Mouse (Mus musculus) ES-Bruce4 (cell line): Measurements from ENCODE around the gene H2afx.

ENCODE experiments used
- CTCF ChIP-seq: IDR thresholded peaks from one replicate; pipeline ENCODE4 v1.8.1; 2011; ENCODE audit warnings: low read depth, low read length
- EP300 ChIP-seq: IDR thresholded peaks from 2 replicates; pipeline ENCODE4 v1.6.1; 2011; ENCODE audit warnings: low read depth, low read length; ENCODE audit not compliant: insufficient read depth
- POLR2A ChIP-seq: IDR thresholded peaks from one replicate; pipeline ENCODE4 v1.8.1; 2011; ENCODE audit warnings: low read length; ENCODE audit not compliant: insufficient read depth

DNA sequence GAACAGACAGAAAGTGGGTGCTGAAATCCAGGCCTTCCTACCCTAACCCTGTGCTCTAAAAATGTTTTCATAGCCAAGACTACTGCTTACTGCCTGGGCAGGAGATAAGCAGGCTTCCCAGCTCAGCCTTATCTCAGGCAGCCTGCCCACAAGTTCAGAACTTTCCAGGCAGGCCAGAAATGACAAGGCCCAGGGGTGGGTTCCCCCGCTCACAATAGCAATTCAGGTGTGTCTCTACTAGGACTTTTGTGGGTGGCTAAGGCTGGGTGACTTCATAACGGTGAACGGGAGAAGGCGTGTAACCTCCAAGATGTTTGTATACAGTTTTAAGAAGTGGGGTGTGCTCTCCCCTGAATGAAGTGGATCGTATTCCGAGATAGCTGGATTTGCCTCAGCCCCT, 8.8 kb downstream of the H2afx start:
- TF ChIP-seq EP300 (no peak), CTCF (no peak), POLR2A (no peak)
